Mouse (Mus musculus) cerebellum, adult 2 months (tissue): ENCODE data around the gene Adam15. TPM values are rescaled to one million over a fixed set of nuclear protein-coding genes. Genes with fewer than 3 reads are reported as not detected.

ENCODE experiments used
- DNase-seq, 2 experiments: peaks; one replicate each; pipeline ENCODE4 v3.0.0; 2021
- H3K27ac ChIP-seq: fragments of 200-500 bp; 2 replicates; pipeline ENCODE4 v1.5.1; 2012; ENCODE audit warnings: low read length, control low read depth, inconsistent platforms; ENCODE audit not compliant: insufficient read depth
- H3K27me3 ChIP-seq: fragments of 200-500 bp; 2 replicates; pipeline ENCODE4 v1.6.1; 2012; ENCODE audit warnings: inconsistent platforms, mild to moderate bottlenecking, low read length, moderate library complexity; ENCODE audit not compliant: control insufficient read depth, insufficient read depth
- H3K4me1 ChIP-seq: fragments of 200-500 bp; 2 replicates; pipeline ENCODE4 v1.6.1; 2011; ENCODE audit warnings: low read length; ENCODE audit not compliant: control insufficient read depth, insufficient read depth
- H3K4me3 ChIP-seq: fragments of 200-500 bp; replicated peaks from 2 replicates; pipeline ENCODE3; 2011; ENCODE audit warnings: mild to moderate bottlenecking, low read depth, low read length, control low read depth; ENCODE audit not compliant: insufficient read depth
- CTCF ChIP-seq: fragments of 200-500 bp; IDR thresholded peaks from 2 replicates; pipeline ENCODE4 v1.5.1; 2011; ENCODE audit warnings: low read depth, mild to moderate bottlenecking, control low read depth, low read length, moderate library complexity, borderline replicate concordance; ENCODE audit not compliant: insufficient read depth
- POLR2A ChIP-seq: fragments of 200-500 bp; IDR thresholded peaks from 2 replicates; pipeline ENCODE4 v1.6.1; 2011; ENCODE audit warnings: low read length, control low read depth, borderline replicate concordance; ENCODE audit not compliant: insufficient read depth
- WGBS: fragments of 180-500 bp; shearing (Covaris S2); methylation state at CpG from one replicate; pipeline ENCODE4 v1.1.7; 2018; 5-methylcytosine and 5-hydroxymethylcytosine counted together
- polyA plus RNA-seq: library from polyadenylated mRNA; depleted of rRNA; stranded (reverse); fragments of >200 nt; gene quantifications from 2 replicates; pipeline ENCODE4 v1.2.3, GENCODE M21; 2012

Adam15 gene
- polyA plus RNA-seq, 1 experiment: 142 TPM

DNA sequence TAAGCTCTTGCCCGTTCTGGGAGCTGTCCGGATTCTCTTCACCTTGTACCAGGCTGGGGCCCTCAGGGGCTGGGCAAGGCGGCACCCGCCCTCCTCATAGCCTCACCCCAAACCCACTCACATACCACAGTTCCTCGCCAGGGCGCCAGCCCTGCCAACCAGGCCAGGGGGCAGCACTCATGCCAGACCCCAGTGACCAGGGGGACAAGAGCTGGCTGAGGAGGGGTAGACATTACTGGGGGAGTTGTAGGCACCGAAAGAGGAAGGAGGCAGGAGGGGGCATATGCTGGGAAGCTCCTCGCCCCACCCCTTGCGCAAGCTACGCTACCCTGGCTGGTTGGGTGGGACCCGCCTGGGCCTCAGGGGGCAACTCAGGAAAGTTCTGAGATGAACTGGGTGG lies 37.8 kb upstream of the Adam15 start:
- Histone ChIP-seq H3K27me3 (no peaks in the 10 kb centered on the region), H3K27ac (no peak overlapping the region), H3K4me1 (peaks cover 38% of the 10 kb centered on the region), H3K4me3 (no peak overlapping the region)
- no peak for TF ChIP-seq CTCF
- TF ChIP-seq POLR2A: no peak
- peak in 1 of 2 experiments; percentile 27 for DNase-seq
- WGBS: 65% methylated on average over 11 of the region's 11 CpGs

GRCm38 (mm10) chr3:89386438-89387420 lies 36.9 kb upstream of the Adam15 start:
- no peak overlapping the region for H3K27ac ChIP-seq
- H3K4me1 ChIP-seq: peaks cover 38% of the 10 kb centered on the region
- TF ChIP-seq POLR2A (no peak), CTCF (no peak)
- WGBS: 65% methylated on average over 17 of the region's 17 CpGs
- H3K4me3 ChIP-seq: no peak overlapping the region
- DNase-seq: no peak
- no peaks in the 10 kb centered on the region for H3K27me3 ChIP-seq

DNA sequence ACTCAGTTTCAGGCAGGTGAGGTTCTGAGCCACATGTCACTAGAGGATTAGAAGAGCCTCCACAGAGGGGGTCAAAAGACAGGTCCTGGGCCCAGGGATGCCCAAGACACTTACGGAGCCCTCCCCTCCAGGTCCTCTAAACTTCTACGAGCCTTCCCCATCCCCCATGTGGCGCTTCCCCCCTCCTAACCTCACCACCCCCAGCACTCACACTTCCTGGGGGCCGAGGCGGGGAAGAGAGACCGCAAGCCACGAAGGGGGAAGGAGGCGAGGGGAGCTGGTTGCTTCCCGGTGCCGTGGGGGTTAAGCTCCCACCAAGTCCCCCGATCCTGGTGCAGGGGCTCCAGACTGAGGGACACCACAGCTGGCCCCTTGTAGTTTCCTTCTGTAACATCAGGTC lies 35.7 kb upstream of the Adam15 start:
- 72% methylated on average over 11 of the region's 11 CpGs for WGBS
- no peak overlapping the region for H3K27ac ChIP-seq
- DNase-seq: peak in 1 of 2 experiments; percentile 5
- H3K4me3 ChIP-seq: no peak overlapping the region
- TF ChIP-seq CTCF: no peak
- no peak for TF ChIP-seq POLR2A
- peaks cover 33% of the 10 kb centered on the region for H3K4me1 ChIP-seq
- no peaks in the 10 kb centered on the region for H3K27me3 ChIP-seq

- peak in 1 of 2 experiments; percentile 8 for DNase-seq
- WGBS: 62% methylated on average over 12 of the region's 12 CpGs
- no peak overlapping the region for H3K27ac ChIP-seq
- H3K4me3 ChIP-seq: no peak overlapping the region
- H3K4me1 ChIP-seq: peaks cover 28% of the 10 kb centered on the region
- H3K27me3 ChIP-seq: no peaks in the 10 kb centered on the region
- TF ChIP-seq POLR2A (no peak), CTCF (no peak)
Measured at GRCm38 (mm10) chr3:89384331-89385076, 34.7 kb upstream of the Adam15 start.

GRCm38 (mm10) chr3:89383651-89384255 lies 34.0 kb upstream of the Adam15 start:
- Histone ChIP-seq H3K27me3 (no peaks in the 10 kb centered on the region), H3K4me1 (peaks cover 28% of the 10 kb centered on the region), H3K27ac (no peak overlapping the region), H3K4me3 (no peak overlapping the region)
- WGBS: 51% methylated on average over 5 of the region's 5 CpGs
- DNase-seq: peak in 1 of 2 experiments; percentile 17
- no peak for TF ChIP-seq CTCF
- TF ChIP-seq POLR2A: no peak

DNA sequence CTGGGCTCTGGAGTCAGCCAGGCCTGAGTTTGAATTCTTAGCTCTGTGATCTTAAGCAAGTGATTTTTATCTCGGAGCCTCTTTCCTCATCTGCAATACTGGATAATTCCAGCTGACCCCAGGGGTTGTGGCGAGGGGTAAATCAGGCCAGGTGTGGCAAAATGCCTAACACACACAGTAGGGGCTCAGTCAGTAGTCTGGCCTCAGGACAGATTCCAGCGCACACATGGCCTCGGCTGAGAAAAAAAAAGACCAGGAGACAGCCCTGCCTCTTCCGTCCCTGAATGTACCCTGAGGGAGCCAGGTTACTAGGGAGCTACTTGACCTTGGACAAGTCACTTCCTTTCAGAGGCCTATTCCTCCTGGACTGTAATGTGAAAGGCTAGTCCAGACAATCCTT lies 33.2 kb upstream of the Adam15 start:
- H3K27ac ChIP-seq: no peak overlapping the region
- no peaks in the 10 kb centered on the region for H3K27me3 ChIP-seq
- DNase-seq: peak in 1 of 2 experiments; percentile 9
- TF ChIP-seq CTCF: no peak
- no peak for TF ChIP-seq POLR2A
- peaks cover 23% of the 10 kb centered on the region for H3K4me1 ChIP-seq
- WGBS: 44% methylated on average over 5 of the region's 5 CpGs
- H3K4me3 ChIP-seq: no peak overlapping the region

DNA sequence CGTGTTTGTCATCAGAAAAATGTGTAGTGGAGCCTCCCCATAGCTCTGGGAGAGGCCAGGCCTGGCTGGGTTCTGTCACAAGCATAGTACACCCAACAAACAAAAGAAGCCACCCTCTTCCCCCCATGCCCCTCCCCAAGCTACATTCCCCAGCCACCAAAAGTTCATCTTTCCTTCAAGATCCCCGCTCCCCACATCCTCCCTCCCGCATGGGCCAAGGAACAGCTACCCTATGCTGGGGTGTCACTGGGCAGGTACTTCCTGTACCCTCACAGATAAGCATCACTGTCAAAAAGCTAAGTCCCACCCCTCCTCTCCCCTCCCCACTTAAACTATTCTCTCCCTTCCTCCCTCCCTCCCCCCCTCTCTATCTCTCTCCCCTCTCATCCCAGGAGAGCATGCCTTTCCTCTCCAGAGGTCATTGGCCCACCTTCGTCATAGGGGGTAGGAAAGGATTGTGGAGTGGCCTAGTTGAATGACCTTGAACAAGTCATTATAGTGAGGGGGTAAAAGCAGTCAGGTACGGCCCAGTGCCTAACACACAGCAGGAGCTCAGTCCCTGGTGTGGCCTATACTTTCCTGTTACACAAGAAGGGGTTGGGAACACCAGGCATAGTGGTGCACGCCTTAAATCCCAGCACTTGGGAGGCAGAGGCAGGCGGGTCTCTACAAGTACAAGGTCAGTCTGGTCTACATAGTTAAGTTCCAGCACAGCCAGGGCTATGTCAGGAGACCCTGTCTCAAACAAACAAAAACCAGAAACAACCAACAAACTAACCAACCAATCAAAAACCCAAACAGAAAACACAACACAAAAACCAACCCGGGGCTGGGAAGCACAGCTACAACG lies 32.5 kb upstream of the Adam15 start:
- Histone ChIP-seq H3K27ac (no peak overlapping the region), H3K4me3 (no peak overlapping the region), H3K4me1 (peaks cover 17% of the 10 kb centered on the region), H3K27me3 (no peaks in the 10 kb centered on the region)
- WGBS: 92% methylated on average over 9 of the region's 9 CpGs
- TF ChIP-seq CTCF (no peak), POLR2A (no peak)
- DNase-seq: peak in 1 of 2 experiments; percentile 4
